Mouse (Mus musculus): ENCODE measurements around the gene Akap8l. TPM values are rescaled to one million over a fixed set of nuclear protein-coding genes. Genes with fewer than 3 reads are reported as not detected.
A peak's percentile ranks its signal among the peaks of the same experiment; 100 is the strongest.

Gene Akap8l
- polyA plus RNA-seq, 1 experiment from 2014 or later: 63.2 TPM

DNA sequence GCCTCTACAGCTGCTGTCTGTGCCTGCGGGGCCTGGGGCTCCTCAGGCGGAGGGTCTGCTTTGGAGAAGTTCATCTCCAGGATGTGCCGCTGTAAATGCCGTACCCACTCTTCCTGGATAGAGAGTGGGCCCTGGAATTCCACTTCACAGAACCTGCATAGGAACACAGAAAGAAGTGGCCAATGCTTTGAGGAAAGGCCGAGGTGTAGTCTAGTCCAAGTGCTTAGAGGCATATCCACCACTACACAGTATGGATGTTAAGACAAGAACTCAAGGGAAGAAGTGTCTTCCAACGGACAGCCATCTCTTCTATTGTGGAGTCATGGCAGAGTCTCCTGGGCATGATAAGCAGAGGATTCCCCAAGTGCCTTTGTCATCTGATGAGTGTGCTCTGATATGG lies 4.6 kb upstream of the Akap8l start:
- Histone ChIP-seq H3K9ac (ENCODE audit: low read depth, low read length) (no peak overlapping the region), H3K4me3 (replicated peaks; ENCODE audit: low read depth, low read length) (no peak overlapping the region), H3K9me3 (replicated peaks; ENCODE audit: low read length) (no peaks in the 10 kb centered on the region), H3K4me2 (ENCODE audit: low read length) (no peak overlapping the region), H3K36me3 (ENCODE audit: insufficient read depth, low read length) (peaks cover 50% of the 10 kb centered on the region), H3K27ac (no peak overlapping the region), H3K27me3 (ENCODE audit: insufficient read depth, low read length) (no peaks in the 10 kb centered on the region), H3K4me1 (replicated peaks; ENCODE audit: insufficient read depth, low read length) (no peaks in the 10 kb centered on the region)
- 96% methylated on average over 6 of the region's 6 CpGs for WGBS
- no peak for DNase-seq (ENCODE audit: low spot score)
- ATAC-seq (replicated peaks; ENCODE audit: low FRiP score, low read depth): no peak
- TF ChIP-seq CTCF (IDR thresholded peaks at IDR 0.05; ENCODE audit: low read depth): no peak

DNA sequence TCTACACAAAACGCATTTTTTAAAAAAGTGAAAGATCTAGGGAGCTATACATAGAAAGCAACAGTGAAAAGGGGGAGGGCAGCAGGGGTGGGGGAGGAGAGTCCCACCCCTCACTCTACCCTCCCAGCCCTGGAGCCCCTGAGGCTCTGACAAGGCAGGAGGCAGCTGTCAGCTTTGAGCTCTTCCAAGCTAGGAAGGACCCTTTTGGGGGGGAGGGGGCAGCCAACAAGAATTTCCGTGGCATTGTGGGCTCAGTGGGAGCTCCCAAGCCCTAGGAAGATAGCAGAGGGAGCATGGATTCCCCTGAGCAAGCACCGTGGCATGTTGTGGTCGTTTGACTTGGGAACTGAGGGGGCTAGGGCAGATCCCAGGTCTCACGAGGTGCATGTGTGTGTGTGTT lies 3.8 kb upstream of the Akap8l start:
- DNase-seq (ENCODE audit: low spot score): no peak
- Histone ChIP-seq H3K4me2 (ENCODE audit: low read length) (no peak overlapping the region), H3K4me3 (replicated peaks; ENCODE audit: low read depth, low read length) (no peak overlapping the region), H3K9me3 (replicated peaks; ENCODE audit: low read length) (no peaks in the 10 kb centered on the region), H3K9ac (ENCODE audit: low read depth, low read length) (no peak overlapping the region), H3K27ac (no peak overlapping the region), H3K4me1 (replicated peaks; ENCODE audit: insufficient read depth, low read length) (peaks cover 4% of the 10 kb centered on the region; the same call in 1 of the 2 replicates), H3K36me3 (ENCODE audit: insufficient read depth, low read length) (peaks cover 44% of the 10 kb centered on the region), H3K27me3 (ENCODE audit: insufficient read depth, low read length) (no peaks in the 10 kb centered on the region)
- ATAC-seq (replicated peaks; ENCODE audit: low FRiP score, low read depth): no peak
- 79% methylated on average over 5 of the region's 5 CpGs for WGBS
- TF ChIP-seq CTCF (IDR thresholded peaks at IDR 0.05; ENCODE audit: low read depth): no peak

DNA sequence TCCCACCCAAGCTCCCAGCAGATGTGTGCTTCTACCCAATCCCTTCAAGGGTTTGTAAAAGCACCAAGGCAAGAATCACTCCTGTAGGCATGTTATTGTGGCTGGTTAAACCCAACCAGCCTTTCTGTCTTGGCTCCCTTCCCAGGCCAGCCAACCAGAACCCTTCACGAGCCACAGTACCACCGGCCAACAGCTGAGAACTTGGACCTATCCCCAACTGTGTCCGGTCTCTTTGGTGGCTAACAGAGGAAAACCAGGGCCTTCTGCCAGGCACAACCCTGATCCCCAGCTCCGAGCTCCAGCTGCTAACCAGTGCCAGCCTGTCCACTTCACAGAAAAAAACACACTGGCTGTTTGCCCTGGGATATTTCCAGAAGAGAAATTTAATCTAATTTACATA lies 3.3 kb upstream of the Akap8l start:
- peak; percentile 10; the same call in 1 of the 2 replicates for ATAC-seq (replicated peaks; ENCODE audit: low FRiP score, low read depth)

DNA sequence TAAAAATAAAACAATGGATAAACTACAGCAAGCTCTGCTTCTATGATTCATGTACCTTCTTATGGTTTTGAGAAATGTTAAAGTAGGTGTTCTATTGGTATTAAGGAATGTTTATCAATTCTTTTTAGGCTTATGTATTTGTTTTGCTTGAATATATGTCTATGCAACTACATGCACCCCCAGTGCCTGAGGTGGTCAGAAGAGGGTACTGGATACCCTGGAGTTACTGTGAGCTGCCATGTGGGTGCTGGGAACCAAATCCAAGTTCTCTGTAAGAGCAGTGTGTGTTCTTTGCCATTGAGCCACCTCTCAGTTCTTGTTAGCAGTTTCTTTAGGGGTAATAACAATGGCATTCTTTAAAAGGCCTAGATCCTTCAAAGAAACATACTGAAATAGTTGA lies 1.3 kb upstream of the Akap8l start:
- DNase-seq (ENCODE audit: low spot score) (no peak), ATAC-seq (replicated peaks; ENCODE audit: low FRiP score, low read depth) (no peak)
- peaks cover 23% of the 10 kb centered on the region for H3K36me3 ChIP-seq (ENCODE audit: insufficient read depth, low read length)
- no peaks in the 10 kb centered on the region for H3K9me3 ChIP-seq (replicated peaks; ENCODE audit: low read length)
- TF ChIP-seq CTCF (IDR thresholded peaks at IDR 0.05; ENCODE audit: low read depth): no peak
- H3K27ac ChIP-seq: no peak overlapping the region
- no peak overlapping the region for H3K4me2 ChIP-seq (ENCODE audit: low read length)
- H3K9ac ChIP-seq (ENCODE audit: low read depth, low read length): no peak overlapping the region
- H3K4me3 ChIP-seq (replicated peaks; ENCODE audit: low read depth, low read length): no peak overlapping the region
- H3K27me3 ChIP-seq (ENCODE audit: insufficient read depth, low read length): no peaks in the 10 kb centered on the region
- peaks cover 7% of the 10 kb centered on the region; the same call in 1 of the 2 replicates for H3K4me1 ChIP-seq (replicated peaks; ENCODE audit: insufficient read depth, low read length)

More for the DNA sequence above, 3.3 kb upstream of the Akap8l start:
- TF ChIP-seq CTCF (IDR thresholded peaks at IDR 0.05; ENCODE audit: low read depth): no peak
- H3K27ac ChIP-seq: no peak overlapping the region; the same call in 1 of the 2 replicates
- no peaks in the 10 kb centered on the region for H3K9me3 ChIP-seq (replicated peaks; ENCODE audit: low read length)
- H3K4me2 ChIP-seq (ENCODE audit: low read length): no peak overlapping the region
- H3K4me1 ChIP-seq (replicated peaks; ENCODE audit: insufficient read depth, low read length): peaks cover 7% of the 10 kb centered on the region; the same call in 1 of the 2 replicates
- H3K4me3 ChIP-seq (replicated peaks; ENCODE audit: low read depth, low read length): no peak overlapping the region
- no peak overlapping the region for H3K9ac ChIP-seq (ENCODE audit: low read depth, low read length)
- H3K27me3 ChIP-seq (ENCODE audit: insufficient read depth, low read length): no peaks in the 10 kb centered on the region
- H3K36me3 ChIP-seq (ENCODE audit: insufficient read depth, low read length): peaks cover 39% of the 10 kb centered on the region
- 56% methylated on average over 4 of the region's 4 CpGs for WGBS
- DNase-seq (ENCODE audit: low spot score): no peak

DNA sequence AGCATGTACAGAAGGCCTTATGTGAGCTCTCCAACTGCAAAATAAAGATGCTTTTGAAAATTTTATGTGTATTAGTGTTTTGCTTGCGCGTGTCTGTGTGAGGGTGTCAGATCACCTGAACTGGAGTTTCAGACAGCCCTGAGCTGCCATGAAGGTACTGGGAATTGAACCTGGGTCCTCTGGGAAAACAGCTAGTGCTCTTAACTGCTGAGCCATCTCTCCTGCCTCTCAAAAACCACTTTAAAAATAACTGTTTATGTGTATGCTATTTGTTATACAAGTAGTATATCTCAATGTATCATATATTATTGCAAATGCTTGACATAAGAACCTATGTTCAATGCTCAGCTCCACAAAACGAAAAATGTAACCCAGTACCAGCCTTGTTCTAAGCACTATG lies 862 bp upstream of the Akap8l start:
- WGBS: 63% methylated on average over 3 of the region's 3 CpGs
- no peak for ATAC-seq (replicated peaks; ENCODE audit: low FRiP score, low read depth)
- no peak for DNase-seq (ENCODE audit: low spot score)
- peaks cover 18% of the 10 kb centered on the region for H3K36me3 ChIP-seq (ENCODE audit: insufficient read depth, low read length)
- no peaks in the 10 kb centered on the region for H3K27me3 ChIP-seq (ENCODE audit: insufficient read depth, low read length)
- no peak overlapping the region for H3K4me3 ChIP-seq (replicated peaks; ENCODE audit: low read depth, low read length)
- peaks cover 7% of the 10 kb centered on the region; the same call in 1 of the 2 replicates for H3K4me1 ChIP-seq (replicated peaks; ENCODE audit: insufficient read depth, low read length)
- H3K9me3 ChIP-seq (replicated peaks; ENCODE audit: low read length): no peaks in the 10 kb centered on the region
- TF ChIP-seq CTCF (IDR thresholded peaks at IDR 0.05; ENCODE audit: low read depth): no peak
- H3K27ac ChIP-seq: no peak overlapping the region
- no peak overlapping the region for H3K9ac ChIP-seq (ENCODE audit: low read depth, low read length)
- H3K4me2 ChIP-seq (ENCODE audit: low read length): no peak overlapping the region

DNA sequence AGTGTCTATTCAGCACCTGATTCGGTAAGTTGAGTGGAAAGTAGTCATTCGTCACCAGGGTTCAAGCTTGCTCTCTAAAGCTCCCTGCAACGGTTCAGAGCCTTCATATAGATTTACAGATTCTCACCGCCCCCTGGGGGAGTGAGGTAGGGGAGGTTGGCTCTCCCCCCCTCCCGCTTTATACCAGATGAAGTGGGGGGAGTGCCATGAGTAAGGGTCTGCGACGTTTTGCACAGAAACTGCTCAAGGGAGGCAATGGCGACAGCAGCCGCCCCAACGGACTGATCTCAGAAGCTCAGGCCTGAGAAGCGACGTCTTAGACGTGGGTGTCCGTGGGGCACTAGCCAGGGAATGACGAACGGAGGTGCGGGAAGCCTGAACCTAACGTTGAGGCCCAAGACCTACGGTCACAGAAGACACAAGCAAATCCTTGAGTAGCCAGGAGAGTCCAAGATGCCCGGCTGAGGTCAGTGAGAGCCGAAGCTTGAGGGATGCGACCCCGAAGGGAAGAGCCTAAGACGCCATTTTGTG lies 491 bp downstream of the Akap8l start:
- Histone ChIP-seq H3K36me3 (ENCODE audit: insufficient read depth, low read length) (peaks cover 5% of the 10 kb centered on the region), H3K4me3 (replicated peaks; ENCODE audit: low read depth, low read length) (peak overlapping the region; percentile 78), H3K9ac (ENCODE audit: low read depth, low read length) (peak overlapping the region; percentile 84), H3K27ac (peak overlapping the region; percentile 89), H3K27me3 (ENCODE audit: insufficient read depth, low read length) (no peaks in the 10 kb centered on the region), H3K9me3 (replicated peaks; ENCODE audit: low read length) (no peaks in the 10 kb centered on the region), H3K4me2 (ENCODE audit: low read length) (peak overlapping the region; percentile 83), H3K4me1 (replicated peaks; ENCODE audit: insufficient read depth, low read length) (peaks cover 7% of the 10 kb centered on the region; the same call in 1 of the 2 replicates)
- WGBS: under 1% methylated on average over 24 of the region's 24 CpGs
- no peak for TF ChIP-seq CTCF (IDR thresholded peaks at IDR 0.05; ENCODE audit: low read depth)
- ATAC-seq (replicated peaks; ENCODE audit: low FRiP score, low read depth): peak; percentile 14
- no peak for DNase-seq (ENCODE audit: low spot score)
